Mouse (Mus musculus) ovary, adult 2 months (tissue): Measurements from ENCODE around the gene Dnmbp. TPM values are rescaled to one million over a fixed set of nuclear protein-coding genes. Genes with fewer than 3 reads are reported as not detected.

ENCODE experiments used
- polyA plus RNA-seq: library from polyadenylated mRNA; depleted of rRNA; stranded (reverse); fragments of >200 nt; gene quantifications from 2 replicates; pipeline ENCODE4 v1.2.3, GENCODE M21; 2012; rRNA removed

Gene Dnmbp
- polyA plus RNA-seq: 32.4 and 34.0 TPM in 2 replicates

DNA sequence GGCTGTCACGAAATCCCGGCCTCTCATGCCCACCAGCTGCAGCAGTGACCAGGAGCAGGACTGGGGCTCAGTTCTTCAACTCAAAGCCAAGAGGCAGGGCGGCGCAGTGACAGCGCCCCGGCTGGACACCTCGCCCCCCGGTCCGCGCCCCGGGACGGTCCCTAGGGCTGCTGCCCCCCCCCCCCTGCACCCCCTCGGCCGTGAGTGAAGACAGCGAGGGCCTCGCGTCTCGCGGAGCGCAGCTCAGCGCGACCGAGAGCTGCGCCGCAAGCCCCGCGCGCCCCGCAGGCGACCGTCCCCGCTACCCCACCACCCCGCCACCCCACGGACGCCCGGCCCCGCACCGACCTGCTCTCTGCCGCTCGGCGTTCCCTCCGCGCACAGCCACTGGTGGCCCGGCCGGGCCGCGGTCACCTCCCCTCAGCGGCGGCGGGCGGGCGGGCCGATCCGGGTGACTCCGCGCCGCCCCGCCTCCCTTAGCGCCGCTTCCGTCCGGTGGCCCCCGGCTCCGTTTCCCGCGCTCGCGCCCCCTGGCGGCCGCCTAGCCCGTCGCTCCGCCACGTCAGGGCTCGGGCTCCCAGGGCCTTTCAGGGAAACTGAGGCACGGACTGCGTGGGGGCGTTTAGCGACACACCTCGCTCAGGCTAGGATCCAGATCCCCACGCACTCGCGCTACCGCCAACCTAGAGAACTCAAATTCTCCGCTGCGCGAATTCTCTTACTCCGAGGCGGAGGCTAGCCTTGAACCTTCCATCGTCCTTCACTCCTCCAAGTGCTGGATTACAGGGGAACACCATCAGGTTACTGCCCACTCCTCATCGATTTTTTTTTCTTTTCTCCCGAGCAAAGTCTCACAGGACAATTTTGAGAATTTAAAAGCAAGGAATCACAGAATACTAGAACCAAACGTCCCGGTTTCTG lies at the start of gene Dnmbp:
Gene Dnmbp, minus strand, starts transcription at position 423 of the 921 bp plus-strand sequence.

DNA sequence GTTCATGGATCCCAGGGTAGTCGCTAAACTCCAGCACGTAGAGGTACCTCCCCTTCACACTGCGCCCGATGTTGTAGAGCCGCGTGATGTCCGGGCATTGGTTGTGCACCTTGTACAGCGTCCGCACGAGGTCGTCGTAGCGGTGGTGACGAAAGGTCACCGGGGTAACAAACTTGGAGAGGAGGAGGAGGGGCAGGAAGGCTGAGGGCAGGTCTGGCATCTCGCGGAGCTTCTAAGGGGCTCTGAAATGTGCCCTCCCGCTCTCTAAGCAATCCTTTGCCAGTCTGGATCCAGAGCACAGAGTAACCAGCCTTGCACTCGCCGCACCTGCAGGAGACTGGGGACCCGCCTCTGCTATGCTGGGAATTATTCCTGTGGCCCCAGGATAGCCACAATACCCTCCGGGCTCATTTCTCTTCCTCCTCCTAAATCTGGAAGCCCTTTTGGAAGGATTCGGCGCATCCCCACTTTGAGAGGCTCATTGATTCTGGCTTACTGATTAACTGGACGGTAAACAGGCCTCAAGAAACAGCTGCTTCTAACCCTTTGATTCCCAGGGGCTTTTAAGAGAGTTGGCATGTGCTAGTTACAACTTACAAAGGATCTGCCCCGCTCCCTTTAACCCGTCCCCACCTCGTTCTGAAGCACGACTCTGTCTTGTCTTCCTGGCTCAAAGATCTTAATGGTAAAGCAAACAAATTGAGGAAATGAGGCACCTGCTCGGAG lies 46.2 kb upstream of the Dnmbp start, which contains the start of gene Cpn1:
Gene Cpn1, minus strand, starts transcription at position 488 of the 726 bp plus-strand sequence.

Other genes starting within 250 kb of the Dnmbp start
- gene Cutc, start 187.2 kb downstream of the Dnmbp start, polyA plus RNA-seq: 3.3 and 4.4 TPM in 2 replicates
- 11.6 and 14.9 TPM in 2 replicates for gene Cox15, start 187.2 kb downstream of the Dnmbp start, polyA plus RNA-seq
- 0.28 and 0.41 TPM in 2 replicates for gene Abcc2, start 158.0 kb downstream of the Dnmbp start, polyA plus RNA-seq
- 1.7 and 2.1 TPM in 2 replicates for gene Cpn1, start 46.4 kb upstream of the Dnmbp start, polyA plus RNA-seq
- gene Cyp2c23, start 89.0 kb upstream of the Dnmbp start, polyA plus RNA-seq: 0.09 and 0.10 TPM in 2 replicates
- gene Erlin1, start 129.6 kb upstream of the Dnmbp start, polyA plus RNA-seq: 4.7 and 7.0 TPM in 2 replicates
- 9.7 and 10.0 TPM in 2 replicates for gene Chuk, start 167.3 kb upstream of the Dnmbp start, polyA plus RNA-seq
- 4.4 and 5.0 TPM in 2 replicates for gene Cwf19l1, start 195.7 kb upstream of the Dnmbp start, polyA plus RNA-seq
- gene Bloc1s2, start 206.3 kb upstream of the Dnmbp start, polyA plus RNA-seq: 16.4 and 24.2 TPM in 2 replicates